Mouse (Mus musculus) adipocyte (in vitro differentiated cells): ENCODE measurements at regions not wholly inside any gene's neighbourhood (a gene's known extent, or its start where the extent isn't known, plus 50 kb on each side); places are given as distances from the start of the nearest gene placed in this dataset.

ENCODE experiments used
- DNase-seq: peaks from one replicate; pipeline ENCODE4 v3.0.0-alpha.2; 2016; ENCODE audit warnings: low spot score

DNA sequence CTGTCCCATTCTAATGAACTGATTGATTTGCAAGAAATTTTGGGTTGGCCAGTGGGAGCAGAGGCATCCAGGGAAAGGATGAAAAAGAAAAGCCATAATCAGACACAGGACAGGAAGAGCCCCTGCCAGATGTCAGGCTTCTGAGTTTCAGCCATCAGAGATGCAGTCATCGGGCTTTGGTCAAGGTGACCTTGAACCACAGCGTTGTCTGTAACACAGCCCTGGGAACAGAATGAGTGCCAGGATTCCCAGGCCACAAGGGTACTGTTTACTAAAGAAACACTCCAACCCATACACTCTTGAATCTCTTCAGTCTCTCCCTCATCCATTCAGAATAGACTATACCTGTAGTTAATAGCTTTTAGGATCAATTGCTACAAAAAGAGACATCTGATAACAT is 239.0 kb downstream of the Rplp1 start:
- no peak for DNase-seq

GRCm38 (mm10) chr9:61673575-61674203 is 240.7 kb downstream of the Rplp1 start:
- no peak for DNase-seq

GRCm38 (mm10) chr9:61670986-61671385 is 243.4 kb downstream of the Rplp1 start:
- no peak for DNase-seq

DNA sequence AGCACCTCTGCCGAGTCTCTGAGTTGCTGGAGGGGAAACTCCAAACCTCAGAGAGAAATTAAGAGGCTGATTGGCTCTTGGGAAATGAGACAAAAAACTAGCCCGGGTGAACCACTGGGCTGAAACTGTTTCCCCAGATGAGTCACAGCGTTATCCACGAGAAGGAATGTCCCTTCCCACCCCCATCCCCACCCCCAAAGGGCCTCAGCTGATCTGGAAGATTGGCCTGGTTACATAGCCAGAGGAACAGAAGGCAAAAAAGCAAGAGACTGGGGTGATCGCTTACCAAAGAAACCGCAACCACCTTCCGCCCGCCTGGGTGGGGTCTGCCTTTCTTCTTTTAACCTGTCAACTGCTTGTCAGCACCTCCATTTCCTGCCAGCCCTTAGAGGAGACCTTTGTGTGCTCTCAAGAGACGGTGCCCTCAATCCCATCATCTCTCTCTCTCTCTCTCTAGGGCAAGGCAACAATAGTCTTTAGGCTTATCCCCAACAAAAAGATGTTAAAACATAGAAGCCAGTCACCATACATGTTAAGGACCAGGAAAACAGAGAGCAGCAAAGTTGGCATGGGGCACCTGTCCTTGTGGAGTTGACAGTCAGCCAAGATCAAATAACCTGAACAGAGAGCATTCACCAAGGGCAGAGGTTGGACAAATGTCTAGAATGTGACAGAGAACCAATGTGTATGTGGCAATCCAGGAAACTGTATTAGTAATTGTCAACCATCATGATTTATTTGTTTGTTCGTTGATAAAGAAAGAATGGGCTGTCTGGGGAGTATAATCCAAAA is 244.4 kb downstream of the Rplp1 start:
- peak; percentile 65 for DNase-seq

DNA sequence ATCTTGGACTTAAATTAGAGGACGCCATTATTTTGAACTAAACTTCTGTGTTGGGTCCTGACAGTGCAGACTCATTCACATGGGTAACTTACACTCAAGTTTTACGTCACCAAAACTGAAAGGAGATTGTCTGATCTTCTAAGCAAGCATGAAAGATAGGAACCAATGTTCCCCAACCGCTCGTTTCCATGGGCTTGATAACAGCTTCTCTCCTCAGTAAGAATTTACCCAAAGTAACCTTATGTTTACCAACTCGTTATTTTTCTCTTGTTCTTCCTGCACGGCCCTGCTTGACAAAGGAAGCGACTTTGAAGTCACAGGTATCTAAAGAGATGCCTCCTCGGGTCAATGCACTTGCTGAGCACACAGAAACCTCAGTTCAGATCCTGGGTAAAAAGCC is 245.6 kb downstream of the Rplp1 start:
- DNase-seq = no peak

DNA sequence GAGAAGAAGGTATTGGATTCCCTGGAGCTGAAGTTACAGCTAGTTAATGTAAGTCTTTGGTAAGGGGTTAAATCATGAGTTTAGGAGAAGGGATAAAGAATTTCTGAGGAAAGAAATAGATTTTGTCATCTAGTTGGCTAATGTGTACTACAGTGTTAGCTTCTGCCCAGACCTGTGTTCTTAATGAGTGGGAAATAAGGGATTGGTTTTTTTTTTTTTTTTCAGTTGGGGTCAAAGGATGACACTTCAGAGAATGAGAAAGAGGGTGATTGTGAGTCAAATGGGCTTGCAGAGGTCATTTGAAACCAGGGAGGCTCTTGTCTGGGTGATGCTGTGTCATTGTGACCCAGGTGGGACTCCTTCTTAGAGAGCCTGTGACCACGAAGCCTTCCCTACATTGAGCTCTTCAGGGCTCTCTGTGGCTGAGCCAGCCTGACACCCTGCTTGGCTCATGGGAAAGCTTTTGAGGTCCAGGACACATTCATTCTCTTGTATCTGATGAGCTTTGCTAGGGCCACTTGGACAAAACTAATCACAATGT is 246.1 kb downstream of the Rplp1 start:
- DNase-seq = no peak

DNA sequence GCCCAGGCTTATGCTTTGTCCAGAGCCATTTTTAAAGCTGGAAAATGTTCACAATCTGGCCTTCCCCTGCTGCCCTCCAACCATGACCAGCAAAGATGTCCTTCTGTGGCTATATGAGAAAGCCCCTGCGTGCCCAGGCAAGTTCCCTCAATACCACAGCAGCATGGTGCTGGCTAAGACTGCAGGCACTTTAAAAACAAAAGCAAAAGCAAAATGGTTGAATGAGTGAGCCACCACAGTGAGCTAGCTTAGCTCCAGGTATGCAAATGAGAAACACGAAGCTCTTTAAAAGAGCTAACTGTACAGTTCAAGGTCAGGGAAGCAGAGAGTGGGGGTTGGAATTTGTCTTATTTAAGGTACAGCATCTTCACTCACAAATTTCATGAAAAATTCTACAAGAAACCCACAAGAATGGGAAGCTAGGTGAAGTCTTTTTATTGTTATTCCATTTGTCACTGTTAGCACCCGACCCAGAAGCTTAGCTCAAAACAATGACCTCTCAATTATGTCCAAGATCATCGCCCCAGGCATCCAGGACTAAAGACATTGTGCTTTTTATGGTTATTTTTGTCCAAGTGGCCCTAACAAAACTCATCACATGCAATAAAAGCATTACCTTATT is 246.8 kb downstream of the Rplp1 start:
- no peak for DNase-seq

DNA sequence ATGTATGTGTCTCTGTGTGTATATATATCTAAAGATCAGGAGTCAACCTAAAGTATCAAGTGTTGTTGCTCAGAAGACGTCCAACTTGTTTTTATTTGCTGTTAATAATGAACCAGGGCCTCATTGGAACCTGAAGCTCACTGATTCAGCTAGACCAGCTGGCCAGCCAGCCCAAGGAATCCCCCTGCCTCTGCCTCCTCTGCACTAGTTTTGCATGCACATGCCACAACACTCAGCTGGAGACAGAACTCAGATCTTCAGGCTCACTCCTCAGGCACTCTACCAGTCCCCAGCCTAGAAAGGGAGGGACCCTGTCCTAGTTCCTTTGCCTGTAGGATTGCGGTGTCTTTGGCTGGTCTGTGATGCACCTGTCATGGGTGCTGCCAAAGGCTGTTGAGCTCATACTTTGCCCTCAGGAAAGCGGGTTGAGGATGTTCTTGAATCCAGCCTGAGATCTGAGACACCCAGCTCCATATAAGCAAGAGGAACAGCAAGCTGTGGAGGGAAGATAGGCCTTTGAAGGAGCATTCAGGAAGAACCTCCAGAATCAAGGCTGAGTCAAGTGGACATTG is 247.5 kb downstream of the Rplp1 start:
- DNase-seq = no peak

- DNase-seq = no peak
Measured at GRCm38 (mm10) chr9:61666118-61666517, 248.2 kb downstream of the Rplp1 start.

DNA sequence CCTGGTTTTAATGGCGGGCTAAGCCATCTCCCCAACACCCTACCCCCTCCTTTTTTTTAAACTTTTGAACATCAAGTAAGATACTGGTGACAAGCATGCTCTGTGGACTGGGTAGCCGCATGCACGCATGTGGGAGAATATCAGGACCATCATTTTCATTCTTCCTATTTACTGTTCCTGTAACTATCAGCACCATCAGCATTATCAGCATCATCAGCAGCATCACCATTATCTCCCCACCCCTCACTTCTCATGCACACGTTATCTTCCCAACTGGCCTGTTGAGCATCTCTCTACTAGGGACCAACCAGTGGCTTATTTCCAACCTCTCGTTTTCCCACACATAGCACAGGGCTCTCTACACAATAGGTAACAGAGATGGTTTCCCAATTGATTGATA is 249.1 kb downstream of the Rplp1 start:
- DNase-seq = no peak

GRCm38 (mm10) chr9:61664000-61664622 is 250.2 kb downstream of the Rplp1 start:
- DNase-seq = no peak

- no peak for DNase-seq
Measured at GRCm38 (mm10) chr9:61662055-61663028, 252.0 kb downstream of the Rplp1 start.

DNA sequence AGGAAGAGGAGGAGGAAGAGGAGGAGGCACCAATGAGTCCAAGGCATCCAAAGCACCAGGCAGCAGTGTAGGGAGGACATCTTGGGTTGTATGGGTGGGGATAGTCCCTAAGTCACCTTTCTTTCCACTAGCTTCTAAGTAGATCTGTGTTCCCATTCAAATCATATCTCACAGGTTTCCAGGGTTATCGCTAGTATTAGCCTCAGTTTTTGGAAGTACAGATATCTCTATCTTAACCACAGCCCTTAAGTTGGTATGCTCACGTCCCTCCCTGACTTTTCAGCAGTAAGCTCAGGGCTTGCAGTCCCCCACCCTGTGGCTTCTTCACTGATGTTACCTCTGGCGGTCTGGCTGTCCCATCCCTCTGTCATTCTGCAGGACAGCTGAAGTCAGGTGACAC is 254.2 kb downstream of the Rplp1 start:
- DNase-seq = no peak

- no peak for DNase-seq
Measured at GRCm38 (mm10) chr9:61657996-61658395, 256.3 kb downstream of the Rplp1 start.

- DNase-seq = peak; percentile 25
Measured at GRCm38 (mm10) chr9:61655433-61655981, 258.8 kb downstream of the Rplp1 start.

DNA sequence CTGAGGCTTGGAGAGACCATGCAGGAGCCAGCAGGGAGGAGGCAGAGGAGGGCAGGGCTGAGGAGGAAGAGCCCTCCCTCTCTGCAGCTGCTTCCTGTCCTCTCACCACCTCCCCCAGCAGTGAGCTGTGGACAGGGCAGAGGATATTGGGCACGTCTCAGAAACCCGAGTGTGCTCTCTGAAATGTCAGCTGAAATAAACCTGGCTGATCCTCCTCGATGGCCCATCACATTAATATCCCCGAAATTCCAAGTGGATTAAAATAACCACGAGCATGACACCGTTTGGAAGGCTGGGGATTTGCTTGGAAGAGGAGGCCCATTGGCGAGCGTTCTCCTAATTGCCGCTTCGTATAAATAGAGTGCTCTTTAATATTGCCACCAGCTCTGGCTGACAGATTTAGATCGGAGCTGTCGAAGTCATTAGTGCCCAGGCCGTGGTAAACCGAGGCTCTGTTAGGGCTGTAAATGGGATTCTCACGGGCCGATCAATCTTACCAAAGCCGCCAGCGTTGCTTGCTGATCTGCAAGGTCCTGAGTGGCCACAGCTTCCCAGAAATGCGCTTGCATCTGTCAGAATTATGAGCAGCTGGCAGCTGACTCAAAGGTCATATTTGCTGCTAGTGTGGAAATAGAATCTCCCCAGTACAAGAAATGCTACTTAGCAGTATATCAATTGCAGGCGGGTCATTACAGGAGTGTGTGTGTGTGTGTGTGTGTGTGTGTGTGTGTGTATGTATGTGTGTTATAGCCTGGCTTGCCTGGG is 268.5 kb downstream of the Rplp1 start:
- DNase-seq = peak; percentile 16

DNA sequence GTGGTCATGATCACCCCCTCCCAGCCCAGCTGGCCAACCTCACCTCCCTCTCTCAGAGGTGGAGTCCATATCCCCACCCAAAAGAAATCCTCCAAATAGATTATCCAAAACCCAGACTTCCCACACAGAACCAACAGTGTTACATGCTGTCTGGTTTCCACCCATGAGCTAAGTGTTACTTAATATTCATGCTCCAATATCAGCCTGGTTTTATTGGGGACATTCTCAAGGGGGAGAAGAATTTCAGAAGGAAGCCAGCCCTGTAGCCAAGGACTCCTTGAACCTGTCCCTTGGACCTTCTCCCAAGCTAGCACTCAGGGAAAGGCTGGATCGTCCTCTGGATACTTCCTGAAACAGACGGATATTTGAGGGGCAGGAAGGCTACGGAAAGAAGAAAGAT is 268.6 kb downstream of the Tle3 start:
- DNase-seq = no peak

DNA sequence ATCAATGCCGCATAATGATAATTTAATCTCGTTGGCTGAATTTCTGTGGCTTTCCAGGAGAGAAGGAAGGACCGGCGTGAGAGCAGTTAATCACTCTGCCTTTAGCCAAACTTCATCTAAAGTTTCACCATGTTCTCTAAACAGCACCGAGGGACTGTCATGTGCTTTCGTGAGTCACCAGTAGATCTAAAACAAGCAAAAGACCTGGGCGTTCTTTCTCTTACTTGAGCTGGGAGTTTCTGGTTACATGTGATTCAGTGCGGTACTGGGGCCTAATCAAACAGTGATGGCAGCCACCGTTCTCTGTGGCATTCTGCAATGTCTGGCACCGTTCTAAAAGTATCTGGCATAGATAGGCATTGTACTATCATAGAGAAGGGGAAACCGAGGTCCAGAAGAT is 266.7 kb downstream of the Tle3 start:
- no peak for DNase-seq

- no peak for DNase-seq
Measured at GRCm38 (mm10) chr9:61633936-61634335, 261.8 kb downstream of the Tle3 start.

GRCm38 (mm10) chr9:61632602-61633001 is 260.4 kb downstream of the Tle3 start:
- no peak for DNase-seq
